Mouse (Mus musculus): ENCODE data around the gene Card9.

The Card9 gene

GRCm38 (mm10) chr2:26325386-26326181 is 35.1 kb downstream of the Card9 start:
- DNase-seq, result peak; percentile 96

- peak; percentile 94 for DNase-seq
These were observed 35.8 kb downstream of the Card9 start for GRCm38 (mm10) chr2:26324917-26325316.

GRCm38 (mm10) chr2:26323589-26324325 is 37.0 kb downstream of the Card9 start:
- DNase-seq, result peak; percentile 91

GRCm38 (mm10) chr2:26320245-26321185 is 40.2 kb downstream of the Card9 start:
- DNase-seq, result peak; percentile 91

- peak; percentile 90 for DNase-seq
These were observed 41.0 kb downstream of the Card9 start for GRCm38 (mm10) chr2:26319519-26320244.

- no peak for DNase-seq
These were observed 41.6 kb downstream of the Card9 start for GRCm38 (mm10) chr2:26319109-26319508.

GRCm38 (mm10) chr2:26317991-26318672 is 42.6 kb downstream of the Card9 start:
- DNase-seq, result peak; percentile 92

GRCm38 (mm10) chr2:26317371-26317770 is 43.3 kb downstream of the Card9 start:
- peak; percentile 90 for DNase-seq

GRCm38 (mm10) chr2:26316576-26317246 is 44.0 kb downstream of the Card9 start:
- DNase-seq, result peak; percentile 93

- peak; percentile 98 for DNase-seq
These were observed 44.8 kb downstream of the Card9 start for GRCm38 (mm10) chr2:26315925-26316311.

- peak; percentile 99 for DNase-seq
These were observed 45.4 kb downstream of the Card9 start, which contains the start of gene Gpsm1 for GRCm38 (mm10) chr2:26315072-26315924. TSS of gene Gpsm1 (plus strand) at chr2:26315515.

- peak; percentile 99 for DNase-seq
These were observed 46.2 kb downstream of the Card9 start for GRCm38 (mm10) chr2:26314281-26315071.

GRCm38 (mm10) chr2:26313394-26313793 is 47.3 kb downstream of the Card9 start:
- DNase-seq, result no peak

- DNase-seq, result peak; percentile 92
These were observed 47.9 kb downstream of the Card9 start for GRCm38 (mm10) chr2:26312812-26313211.

- no peak for DNase-seq
These were observed 48.8 kb downstream of the Card9 start for GRCm38 (mm10) chr2:26311936-26312335.

GRCm38 (mm10) chr2:26309739-26310138 is 51.0 kb downstream of the Card9 start:
- peak; percentile 91 for DNase-seq

GRCm38 (mm10) chr2:26306702-26307101 is 54.0 kb downstream of the Card9 start:
- DNase-seq, result no peak

GRCm38 (mm10) chr2:26305555-26305954 is 55.2 kb downstream of the Card9 start:
- DNase-seq, result no peak

- no peak for DNase-seq
These were observed 56.0 kb downstream of the Card9 start for GRCm38 (mm10) chr2:26304711-26305110.

All from heart, adult 11 months (tissue).